Mouse (Mus musculus): Measurements from ENCODE around the gene D430042O09Rik.

D430042O09Rik gene

DNA sequence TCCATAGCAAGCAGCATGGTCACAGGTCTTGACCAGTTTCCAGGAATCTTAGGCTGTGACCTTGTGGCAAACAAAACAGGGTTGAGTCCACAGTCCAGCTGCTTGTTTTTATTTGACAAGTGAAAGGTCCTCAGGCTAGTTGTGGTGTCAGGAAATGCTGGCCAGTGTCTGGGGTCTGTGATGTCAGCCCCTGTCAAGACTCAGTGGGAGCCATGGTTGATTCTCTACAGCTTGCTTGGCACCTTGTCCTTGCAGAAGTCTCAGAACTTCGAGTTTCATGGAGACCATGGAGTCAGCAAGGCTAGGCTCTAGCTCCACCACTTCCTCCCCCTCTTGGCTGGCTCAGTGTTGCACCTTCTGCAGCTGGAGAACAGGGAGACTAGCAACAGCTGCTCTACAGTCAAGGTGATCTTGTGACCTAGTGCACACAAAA, 33.6 kb downstream of the D430042O09Rik start:
- no peak for DNase-seq

DNA sequence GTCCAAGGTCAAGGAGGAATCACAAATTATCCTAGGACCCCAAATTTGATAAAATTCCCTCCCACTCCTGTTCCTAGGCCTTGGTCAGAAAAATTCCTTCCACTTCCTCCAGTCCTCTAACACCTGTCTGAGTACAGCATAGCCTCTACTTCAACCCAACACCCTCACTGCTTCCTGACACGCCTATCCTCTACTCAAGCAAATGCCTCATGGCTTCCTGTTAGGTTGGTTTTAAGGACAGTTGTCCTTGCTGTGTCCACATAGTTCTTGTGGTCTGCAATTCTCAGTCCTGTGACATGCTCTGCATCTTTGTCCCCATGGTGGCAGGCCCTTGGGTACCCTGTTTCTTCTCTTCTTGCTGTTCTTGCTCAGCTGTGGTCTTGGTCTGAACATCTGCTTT, 37.1 kb downstream of the D430042O09Rik start:
- DNase-seq = no peak

DNA sequence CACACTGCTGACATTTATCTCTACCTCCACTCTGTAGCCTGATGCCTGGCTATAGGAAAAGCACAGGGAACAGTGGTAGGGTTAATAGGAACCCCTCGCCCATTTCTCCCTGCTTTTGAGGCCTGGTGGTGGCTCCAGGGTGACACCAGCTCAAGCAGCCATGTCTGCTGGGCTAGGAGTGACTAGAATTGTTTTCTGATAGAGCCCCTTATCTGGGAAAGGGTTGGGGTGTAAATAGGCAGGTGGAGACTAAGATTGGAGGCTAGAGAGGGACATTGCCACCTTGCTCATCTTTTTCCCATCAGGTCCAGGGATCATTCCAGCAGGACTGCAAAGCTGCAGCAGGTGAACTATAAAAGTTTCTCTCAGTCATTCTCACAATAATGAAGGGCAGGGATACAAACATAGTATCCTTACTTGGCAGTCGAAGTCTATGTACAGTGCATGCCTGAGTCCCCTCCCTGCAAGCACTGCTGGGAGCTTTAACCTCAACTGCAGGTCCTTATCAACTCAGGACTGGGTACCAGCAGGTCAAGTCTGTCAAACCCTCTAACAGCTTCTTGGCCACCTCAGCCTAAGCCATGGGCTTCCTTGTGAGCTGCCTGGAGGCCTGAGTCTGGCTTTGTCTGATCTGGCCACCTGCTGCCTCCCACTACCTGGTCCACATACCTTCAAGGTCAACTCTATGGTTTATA, 39.1 kb downstream of the D430042O09Rik start:
- DNase-seq = no peak

DNA sequence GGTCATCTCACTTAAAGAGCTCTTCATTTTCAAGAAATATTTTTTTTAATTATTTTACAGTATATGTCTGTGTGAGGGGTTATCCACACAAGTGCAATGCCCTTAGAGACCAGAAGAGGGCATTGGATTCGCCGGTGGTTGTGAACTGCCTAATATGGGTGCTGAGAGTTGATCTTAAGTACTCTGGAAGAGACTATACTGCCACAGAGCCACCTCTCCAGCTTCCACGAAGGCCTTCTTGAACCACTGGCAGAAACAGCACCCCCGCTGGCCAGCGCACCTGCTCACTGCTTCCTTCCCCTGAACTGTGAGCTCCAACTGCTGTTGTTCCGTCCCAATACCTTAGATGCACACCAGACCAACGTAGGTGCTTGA, 39.6 kb downstream of the D430042O09Rik start:
- DNase-seq = peak; percentile 6

DNA sequence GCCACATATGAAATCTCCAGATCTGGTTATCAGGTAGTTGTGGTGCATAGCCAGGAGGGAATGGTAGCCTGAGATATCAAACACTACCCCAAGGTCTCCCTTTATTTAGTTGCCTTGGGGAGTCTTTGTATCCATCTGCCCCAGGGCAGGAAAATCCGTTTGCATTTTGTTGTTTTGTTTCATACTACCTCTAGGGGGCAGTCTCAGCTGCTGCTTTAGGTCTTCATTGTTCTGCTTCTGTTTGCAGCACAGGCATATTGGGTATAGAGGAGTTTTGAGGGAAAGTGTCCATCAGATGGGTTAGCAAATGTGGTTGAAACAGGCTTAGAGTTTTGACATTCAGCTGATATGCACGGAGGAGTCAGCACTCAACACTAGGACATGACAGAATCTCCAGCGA, 40.5 kb downstream of the D430042O09Rik start:
- DNase-seq = no peak

DNA sequence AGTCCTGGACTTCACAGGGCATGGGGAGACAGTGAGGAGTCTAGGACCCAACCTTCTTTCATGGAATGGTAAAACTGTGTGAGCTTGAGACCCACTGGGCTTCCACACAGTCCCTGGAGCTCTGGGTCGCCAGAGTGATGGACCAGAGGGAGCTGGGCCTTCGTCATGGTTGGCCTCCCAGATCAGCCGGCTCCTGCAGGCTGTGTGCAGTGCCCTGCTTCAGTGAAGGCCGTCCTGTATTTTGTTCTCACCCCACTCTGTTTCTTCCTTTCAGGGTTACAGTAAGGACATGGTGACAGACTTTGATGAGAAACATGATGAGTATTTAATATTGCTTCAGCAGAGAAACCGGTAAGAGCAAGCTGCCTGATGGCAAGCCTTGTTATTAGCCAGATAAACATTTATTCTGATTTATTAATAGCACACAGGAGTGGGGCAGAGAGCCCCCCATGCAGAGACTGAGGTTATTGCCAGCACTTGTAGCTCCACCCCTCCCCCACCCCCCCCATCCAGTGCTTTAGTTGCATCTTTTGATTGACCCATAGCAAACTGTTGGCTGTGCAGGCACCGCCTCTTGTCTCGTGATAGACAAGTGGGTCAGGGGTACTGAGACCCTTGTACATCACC, 45.1 kb downstream of the D430042O09Rik start:
- DNase-seq = no peak

DNA sequence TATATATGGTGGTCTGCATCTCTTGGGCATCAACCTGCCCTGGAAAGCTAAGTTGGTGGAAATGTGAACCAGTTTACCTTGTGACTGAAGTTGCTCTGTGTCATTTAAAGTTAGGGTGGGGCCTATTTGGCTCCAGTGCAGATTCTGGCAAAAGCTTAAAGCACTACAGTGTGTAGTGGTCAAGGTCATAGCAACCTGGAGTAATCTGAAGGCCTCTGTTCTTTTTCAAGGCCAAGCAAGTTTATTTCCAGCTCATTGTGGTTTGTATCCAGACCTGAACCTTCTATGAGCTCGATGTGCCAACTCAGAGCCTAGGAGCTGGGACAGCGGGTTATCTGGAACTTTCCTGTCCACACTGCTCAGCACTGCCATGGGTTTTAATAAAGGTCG, 45.6 kb downstream of the D430042O09Rik start:
- DNase-seq = no peak

DNA sequence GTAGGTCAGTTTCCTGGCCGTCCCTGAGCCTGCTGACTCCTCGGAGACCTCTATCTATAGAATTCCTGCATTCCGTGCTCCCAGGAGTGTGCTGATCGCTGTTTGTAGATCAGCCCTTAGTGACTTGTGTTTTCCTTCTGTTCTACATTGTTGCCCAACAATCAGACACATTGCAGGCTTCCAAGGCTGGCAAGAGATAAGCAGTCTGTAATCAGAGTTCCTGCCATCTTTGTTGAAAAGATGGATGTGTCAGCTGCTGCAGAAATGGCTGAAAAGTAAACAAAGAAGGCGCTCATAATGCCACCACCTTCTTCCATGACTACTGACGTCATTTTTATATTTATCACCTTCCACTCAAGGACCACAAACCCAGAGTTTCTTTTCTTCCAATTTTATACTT, 49.1 kb downstream of the D430042O09Rik start:
- no peak for DNase-seq

DNA sequence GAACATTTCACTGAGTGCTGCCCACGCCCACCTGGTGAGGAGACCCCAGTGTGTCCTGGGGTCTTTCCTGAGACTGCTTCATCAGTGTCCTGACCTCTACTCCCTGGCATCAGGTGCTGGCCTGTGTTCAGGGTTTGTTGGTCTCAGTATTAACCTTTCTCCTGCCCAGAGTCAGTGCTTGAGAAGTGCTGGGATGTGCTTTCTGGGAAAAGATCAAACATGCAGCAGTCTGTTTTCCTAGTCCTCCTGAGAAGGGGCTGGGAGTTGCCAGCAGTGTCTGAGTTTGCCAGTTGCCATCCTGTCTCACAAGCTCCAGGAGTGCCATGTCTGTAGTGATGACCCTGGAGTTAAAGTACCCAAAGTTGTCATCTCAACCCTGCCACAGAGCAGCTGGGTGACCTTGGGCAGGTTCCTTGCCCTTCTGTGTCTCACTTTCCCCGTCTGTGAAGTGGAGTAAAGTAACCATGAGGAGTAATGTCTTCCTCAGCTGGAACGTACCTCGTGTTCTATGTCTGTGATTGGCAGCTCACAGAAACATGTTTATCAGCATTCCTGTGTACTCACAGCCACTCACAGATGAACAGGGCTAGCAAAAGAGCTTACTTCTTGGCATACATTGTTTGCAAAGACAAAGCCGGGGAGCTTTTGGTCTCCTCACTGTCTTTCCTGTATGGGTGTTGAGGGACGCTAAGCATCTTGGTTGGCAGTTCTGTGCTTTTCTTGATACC, 50.4 kb downstream of the D430042O09Rik start:
- DNase-seq = no peak

DNA sequence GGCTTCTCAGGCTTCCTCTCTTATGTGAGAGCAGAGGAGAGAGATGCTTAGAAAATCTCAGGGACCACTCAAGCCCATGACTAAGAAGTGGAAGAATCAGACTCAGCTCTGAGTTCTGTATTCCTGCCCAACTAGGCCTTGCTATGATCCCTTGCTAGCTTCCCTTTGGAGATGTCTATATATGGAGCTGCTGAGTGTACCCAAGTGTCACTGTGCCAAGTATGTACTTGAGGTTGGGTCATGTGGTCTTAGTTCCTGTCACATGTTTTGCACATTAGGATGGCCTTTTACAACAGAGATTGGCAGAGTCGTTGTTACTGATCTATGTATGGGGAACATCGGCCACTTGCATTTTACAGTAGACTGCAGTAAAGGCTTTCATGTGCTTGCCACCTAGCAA, 54.6 kb downstream of the D430042O09Rik start:
- DNase-seq = no peak

DNA sequence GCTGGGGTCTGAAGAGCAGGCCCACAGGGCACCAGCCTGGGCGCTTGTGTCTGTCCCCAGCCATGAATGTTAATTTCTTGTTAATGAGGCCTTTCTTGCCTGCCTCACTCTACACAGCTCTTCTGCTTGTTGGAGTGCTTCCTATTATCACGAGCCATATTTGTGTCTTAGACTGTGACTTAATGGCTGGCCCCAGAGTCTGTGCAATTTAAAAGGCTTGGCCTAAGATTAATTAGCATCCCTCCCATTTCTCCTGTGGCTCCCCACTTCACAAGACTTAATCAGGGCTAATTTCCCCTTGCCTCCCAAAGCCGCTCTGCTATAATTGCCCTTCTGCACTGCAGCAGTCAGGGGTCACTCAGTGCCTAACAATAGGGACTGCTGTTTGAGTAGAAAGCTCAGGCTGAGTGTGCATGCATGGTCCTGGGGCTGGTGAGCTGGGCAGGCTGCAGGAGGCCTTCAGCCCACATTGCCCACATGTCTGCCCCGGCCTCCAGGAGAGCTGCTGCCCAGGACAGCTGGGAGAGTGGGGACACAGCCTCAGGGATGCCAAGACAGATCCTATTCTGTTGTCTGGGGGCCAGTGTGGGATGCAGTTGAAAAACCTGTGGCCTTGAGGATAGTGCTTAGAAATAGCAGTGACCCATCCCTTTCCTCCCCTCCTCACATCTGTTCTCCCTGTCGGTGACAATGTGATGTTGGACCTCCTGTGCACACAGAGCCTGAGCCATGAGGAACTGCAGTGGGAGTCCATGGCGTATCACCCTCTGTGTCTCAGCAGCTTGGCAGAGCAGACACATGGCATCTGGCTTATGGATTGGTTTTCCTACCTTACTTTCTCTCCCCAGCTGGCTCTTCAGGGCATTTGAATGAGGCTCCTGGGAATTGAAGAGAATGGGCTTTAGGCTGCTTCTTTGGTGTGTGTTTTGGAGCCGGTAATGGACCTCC, 55.5 kb downstream of the D430042O09Rik start:
- no peak for DNase-seq

DNA sequence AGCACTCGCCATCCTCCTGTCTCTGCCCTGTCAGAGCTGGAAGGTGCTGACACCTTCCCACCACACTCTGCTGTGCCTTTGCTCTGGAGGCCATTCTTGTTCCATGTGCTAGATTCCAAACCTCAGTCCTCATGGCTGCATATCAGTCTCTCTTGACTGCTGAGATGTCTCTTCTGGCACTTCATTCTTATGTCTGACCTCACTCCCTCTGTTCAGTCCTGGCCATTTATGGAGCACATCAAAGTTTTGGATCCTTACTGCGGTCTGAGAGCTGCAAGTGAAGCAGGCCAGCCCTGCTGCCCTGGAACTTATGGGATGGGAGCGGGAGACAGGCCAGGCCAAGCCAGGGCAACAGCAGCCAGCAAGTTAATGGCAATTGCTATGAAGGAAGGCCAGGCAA, 56.7 kb downstream of the D430042O09Rik start:
- DNase-seq = no peak

DNA sequence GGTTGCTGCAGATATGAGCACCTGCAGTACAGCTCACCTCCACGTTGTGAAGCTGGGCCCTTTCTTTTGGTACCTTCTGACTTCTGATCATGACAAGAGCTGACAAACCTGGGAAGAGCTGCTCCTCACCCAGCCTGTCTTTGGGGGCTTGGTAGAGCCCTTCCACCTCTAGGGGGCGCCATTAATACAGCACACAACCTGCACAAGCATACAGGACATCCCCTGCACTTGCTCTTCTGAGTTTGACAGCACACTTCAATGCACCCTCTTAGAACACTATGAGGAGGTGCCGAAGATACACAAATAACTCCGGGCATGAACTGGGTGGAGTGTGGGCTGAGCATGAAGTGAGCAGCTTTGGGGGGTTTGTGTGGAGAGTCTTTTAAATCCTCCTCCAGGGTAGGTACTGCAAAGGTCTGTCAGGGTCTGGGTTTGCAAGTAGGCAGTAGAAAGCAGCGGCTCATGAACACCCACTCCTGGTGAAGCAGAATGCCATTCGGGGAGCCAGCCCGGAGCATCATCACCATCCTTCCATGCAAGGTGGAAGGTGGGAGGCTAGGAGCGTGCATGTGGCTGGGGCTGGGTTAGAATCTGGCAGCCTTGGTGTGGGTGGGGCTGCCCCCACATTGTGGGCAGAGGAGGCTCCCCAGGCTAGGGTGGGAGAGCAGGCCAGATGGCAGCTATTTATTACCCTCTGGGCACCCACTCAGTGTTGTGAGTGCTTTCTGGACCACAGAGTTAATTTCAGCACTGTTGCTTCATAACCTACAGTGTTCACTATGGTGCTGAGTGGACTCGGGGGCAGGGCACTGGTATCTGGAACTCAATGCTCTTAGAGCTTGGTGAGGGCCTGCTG, 59.5 kb downstream of the D430042O09Rik start:
- peak; percentile 61 for DNase-seq

DNA sequence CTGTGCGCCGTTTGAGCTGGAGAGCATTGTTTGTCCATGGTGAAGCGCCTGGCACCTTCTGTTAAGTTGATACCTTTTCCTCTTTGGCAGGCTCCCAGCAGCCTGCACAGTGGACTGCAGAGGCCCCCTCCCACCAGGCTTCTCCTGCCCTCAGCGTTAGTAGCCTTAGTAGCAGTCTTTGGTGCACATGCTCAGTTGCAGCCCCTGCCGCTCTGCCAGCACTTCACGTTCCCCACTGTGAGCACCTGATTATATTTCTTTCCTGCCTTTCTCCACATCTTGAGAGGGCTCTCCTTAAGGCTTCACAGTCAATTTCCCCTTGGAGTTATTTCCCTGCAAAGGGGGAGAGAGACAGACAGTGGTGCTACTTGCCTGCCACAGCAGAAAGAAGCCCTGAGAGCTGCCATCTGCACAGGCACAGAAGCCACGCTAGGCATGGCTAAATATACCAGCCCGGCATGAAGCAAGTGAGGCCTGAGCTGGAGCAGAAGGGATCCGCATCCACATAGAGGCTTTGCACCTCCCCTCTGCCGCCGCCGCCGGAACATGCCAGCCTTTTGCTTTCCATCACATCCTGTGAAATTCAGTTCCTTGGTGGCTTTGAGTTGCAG, 65.4 kb downstream of the D430042O09Rik start:
- DNase-seq = no peak

DNA sequence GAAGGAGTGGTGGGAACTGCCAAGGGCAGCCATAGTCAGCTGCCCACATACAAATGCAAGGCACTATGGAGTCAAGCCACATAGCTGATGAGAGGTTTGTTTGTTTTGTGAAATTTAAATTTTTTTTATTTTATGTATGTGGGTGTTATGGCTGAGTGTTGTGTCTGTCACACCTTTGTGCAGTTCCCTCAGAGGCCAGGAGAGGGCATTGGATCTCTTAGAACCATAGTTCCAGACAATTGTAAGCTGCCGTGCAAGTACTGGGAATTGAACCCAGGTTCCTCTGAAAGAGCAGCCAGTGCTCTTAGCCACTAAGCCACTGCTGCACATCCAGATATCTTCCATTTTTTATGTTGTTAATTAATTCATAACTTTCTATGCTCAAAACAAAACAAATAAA, 75.5 kb downstream of the D430042O09Rik start:
- DNase-seq = peak; percentile 44

DNA sequence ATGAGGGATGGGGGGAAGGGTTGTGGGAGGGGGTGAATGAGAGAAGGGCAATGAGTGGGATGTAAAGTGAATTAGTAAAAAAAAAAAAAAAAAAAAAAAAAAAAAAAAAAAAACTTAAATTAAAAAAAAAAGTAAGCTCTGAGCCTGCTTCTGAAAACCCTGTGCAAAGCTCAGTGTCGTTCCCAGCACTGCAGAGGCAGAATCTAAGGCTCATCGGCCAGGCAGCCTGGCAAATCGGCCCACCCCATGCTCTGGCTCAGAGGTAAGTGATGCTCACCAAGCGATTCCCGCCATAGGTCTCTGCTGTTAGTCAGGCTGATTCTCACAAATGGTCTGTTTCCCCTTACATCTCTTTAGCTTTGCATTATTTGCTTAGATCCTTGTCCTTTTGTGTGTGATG, 78.4 kb downstream of the D430042O09Rik start:
- DNase-seq = no peak

DNA sequence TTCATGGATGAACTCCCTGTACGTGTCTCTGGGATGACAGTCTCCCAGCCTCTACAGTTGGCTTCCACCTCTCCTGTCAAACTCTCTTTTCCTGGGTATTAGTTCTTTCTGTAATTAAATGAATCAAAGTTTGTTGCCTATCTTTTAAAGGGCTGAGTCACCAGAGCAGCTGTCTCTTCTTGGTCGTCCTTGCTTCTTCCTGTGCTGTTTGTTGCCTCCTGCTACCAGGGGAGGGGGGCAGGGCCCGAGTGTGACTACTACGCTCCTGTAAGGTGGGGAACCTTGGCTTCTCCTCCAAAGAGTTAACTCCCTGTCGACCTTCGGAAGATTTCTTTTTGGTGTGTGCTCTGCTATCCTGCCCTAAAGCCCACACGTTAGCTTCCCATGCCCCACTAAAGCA, 79.4 kb downstream of the D430042O09Rik start:
- DNase-seq = no peak

DNA sequence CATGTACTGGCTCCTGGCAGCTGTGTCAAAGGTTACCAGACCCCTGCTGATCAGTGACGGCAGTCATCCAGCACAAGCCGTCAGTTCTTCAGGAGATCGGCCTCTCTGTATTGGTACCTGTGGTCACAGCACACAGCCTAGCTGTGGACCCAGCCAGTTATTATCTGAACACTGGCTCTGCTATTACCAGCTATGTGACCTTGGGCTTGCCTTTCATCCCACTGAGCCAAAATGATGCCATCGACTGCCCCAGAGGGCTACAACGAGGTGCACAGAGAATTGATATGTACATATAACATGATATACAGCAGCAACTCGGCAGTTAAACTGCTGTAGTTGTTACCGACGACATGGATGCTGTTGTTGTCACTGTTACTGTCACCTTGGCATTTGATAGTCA, 82.4 kb downstream of the D430042O09Rik start:
- DNase-seq = no peak

DNA sequence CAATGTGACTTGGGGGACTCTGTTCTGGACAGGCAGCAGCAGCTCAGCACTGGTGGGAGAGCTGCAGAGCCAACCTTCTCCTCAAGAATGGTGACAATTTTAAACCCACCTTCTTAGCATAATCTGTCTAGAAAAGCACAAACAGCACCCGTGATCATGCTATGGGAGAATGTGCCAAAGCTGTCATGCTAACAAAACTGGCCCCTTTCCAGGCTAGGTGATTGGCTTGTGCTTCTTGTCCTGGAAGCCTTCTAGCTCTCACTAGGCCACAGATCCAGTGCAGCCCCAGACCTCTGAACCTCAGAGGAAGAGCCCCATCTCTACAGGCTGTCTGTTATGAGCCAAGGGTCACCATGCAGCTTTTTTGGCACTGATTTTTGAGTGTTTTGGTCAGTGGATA, 98.9 kb downstream of the D430042O09Rik start:
- no peak for DNase-seq

DNA sequence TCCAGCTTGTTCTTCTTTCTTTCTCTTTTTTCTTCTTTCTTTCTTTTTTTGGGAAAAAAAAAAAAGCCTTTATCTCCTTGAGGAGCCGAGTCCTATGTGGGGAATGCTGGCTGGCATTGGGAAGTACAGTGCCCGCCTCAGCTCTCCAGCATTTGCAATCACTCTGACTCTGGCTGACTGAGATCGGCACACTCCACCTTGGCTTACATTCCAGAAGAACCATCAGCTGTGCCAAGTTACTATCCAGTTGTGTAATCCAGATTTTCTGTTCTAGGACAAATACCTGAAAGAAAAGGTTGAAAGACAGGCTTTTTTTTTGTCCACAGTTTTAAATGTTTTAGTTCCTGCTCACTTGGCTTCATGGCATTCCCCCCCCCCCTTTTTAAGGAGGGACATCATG, 100.5 kb downstream of the D430042O09Rik start:
- no peak for DNase-seq

DNA sequence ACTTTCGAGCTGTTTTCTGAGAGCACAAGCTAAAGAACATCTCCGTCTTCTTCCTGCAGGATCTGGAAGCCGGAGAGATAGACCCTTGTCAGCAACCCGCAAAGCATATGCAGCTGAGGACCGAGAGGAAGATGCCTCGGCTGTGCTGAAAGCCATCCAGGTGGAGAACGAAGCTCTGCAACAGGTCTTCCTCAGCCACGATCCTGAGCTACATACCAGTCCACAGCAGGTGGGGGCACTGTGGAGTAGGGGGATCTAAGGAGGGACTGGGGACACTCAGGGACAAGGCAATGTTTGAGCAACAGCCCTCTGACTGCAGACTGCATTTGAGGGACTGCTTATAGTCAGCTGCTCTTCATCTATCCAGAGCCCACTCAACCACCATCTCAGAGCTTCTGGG, 105.0 kb downstream of the D430042O09Rik start:
- DNase-seq = no peak

DNA sequence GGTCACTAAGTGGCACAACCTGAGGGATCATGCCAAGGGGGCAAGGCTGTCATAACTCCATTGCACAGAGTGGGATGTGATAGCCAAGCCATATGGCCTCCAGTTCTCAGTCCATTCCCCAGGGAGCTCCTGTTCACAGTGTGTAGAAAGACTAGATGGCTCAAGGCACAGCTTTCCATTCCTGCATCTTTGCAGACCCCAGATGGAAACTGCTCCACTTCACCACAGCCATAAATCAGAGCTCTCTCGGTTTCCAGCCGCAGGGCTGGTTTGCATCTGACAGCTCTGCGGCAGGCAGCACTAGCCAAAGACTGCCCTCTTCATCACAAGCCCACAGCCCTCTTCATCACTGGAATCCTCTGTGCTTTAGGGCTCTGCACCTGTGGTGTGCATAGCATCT, 108.0 kb downstream of the D430042O09Rik start:
- no peak for DNase-seq

Data from liver (tissue).